Mouse (Mus musculus) hindbrain, postnatal 0 days (tissue): Measurements from ENCODE around the gene Mogs. TPM values are rescaled to one million over a fixed set of nuclear protein-coding genes. Genes with fewer than 3 reads are reported as not detected.

Experiments
- ATAC-seq: fragments of 200-750 bp; cut with Nextera tagmentation; 2 replicates; pipeline ENCODE4 v1.8.0; 2017; ENCODE audit warnings: mild to moderate bottlenecking, moderate TSS enrichment, moderate library complexity
- DNase-seq: peaks from one replicate; pipeline ENCODE4 v3.0.0-alpha.2; 2015; ENCODE audit warnings: low spot score
- H3K27ac ChIP-seq: fragments of 300-500 bp; sonication (generic); 2 replicates; pipeline ENCODE4 v1.5.1; 2014; ENCODE audit warnings: mild to moderate bottlenecking
- H3K27me3 ChIP-seq: fragments of 300-500 bp; sonication (generic); 2 replicates; pipeline ENCODE4 v1.6.1; 2014; ENCODE audit warnings: low read length, mixed read lengths; ENCODE audit not compliant: insufficient read depth
- H3K36me3 ChIP-seq: fragments of 300-500 bp; sonication (generic); 2 replicates; pipeline ENCODE4 v1.6.1; 2014; ENCODE audit warnings: low read length, mixed read lengths; ENCODE audit not compliant: insufficient read depth
- H3K4me1 ChIP-seq: fragments of 300-500 bp; sonication (generic); 2 replicates; pipeline ENCODE4 v1.6.1; 2014; ENCODE audit warnings: antibody characterized with exemption, low read length, mixed read lengths; ENCODE audit not compliant: insufficient read depth
- H3K4me2 ChIP-seq: fragments of 300-500 bp; sonication (generic); 2 replicates; pipeline ENCODE4 v1.6.1; 2014; ENCODE audit warnings: low read depth, mild to moderate bottlenecking, low read length, moderate library complexity, mixed read lengths
- H3K4me3 ChIP-seq: fragments of 300-500 bp; sonication (generic); 2 replicates; pipeline ENCODE4 v1.5.1; 2014; ENCODE audit warnings: low read length
- H3K9ac ChIP-seq: fragments of 300-500 bp; sonication (generic); replicated peaks from 2 replicates; pipeline ENCODE4 v1.6.1; 2014; ENCODE audit warnings: mild to moderate bottlenecking, low read length, moderate library complexity, mixed read lengths
- H3K9me3 ChIP-seq: fragments of 300-500 bp; sonication (generic); 2 replicates; pipeline ENCODE4 v1.6.1; 2016; ENCODE audit warnings: low read length, mixed read lengths
- CTCF ChIP-seq: IDR thresholded peaks from 2 replicates; pipeline ENCODE4 v1.5.1; 2016; ENCODE audit warnings: antibody characterized with exemption, control low read depth, low read depth
- whole genome bisulfite sequencing: fragments of 180-500 bp; shearing (Covaris S2); extraction: QIAGEN DNeasy Blood & Tissue Kit; methylation state at CpG from one replicate; pipeline ENCODE4 v1.1.7; 2014; 5-methylcytosine and 5-hydroxymethylcytosine counted together
- polyA plus RNA-seq: library from polyadenylated mRNA; unstranded; fragments of >200 nt; fragmentation: Nextera tagmentation; extraction: Ambion mirVana; gene quantifications from 2 replicates; pipeline ENCODE4 v1.2.1, GENCODE M21; 2015
- total RNA-seq: library from RNA; depleted of rRNA; stranded (reverse); fragments of >200 nt; gene quantifications from 2 replicates; pipeline ENCODE4 v1.2.3, GENCODE M21; 2014

Mogs gene
- total and polyA plus RNA-seq, 2 experiments from 2014 or later, result 21.1 to 48.5 TPM

GRCm38 (mm10) chr6:83120930-83121862, 5.9 kb downstream of the Mogs start, which contains the start of gene Wbp1:
TSS of gene Wbp1 (minus strand) at chr6:83121559.
- under 1% methylated on average over 38 of the region's 38 CpGs for WGBS
- ATAC-seq (peak; percentile 96), DNase-seq (peak; percentile 97)
- H3K27me3 ChIP-seq, result no peaks in the 10 kb centered on the region
- H3K4me3 ChIP-seq, result peak within 1 kb of the TSS; percentile 74
- peak within 1 kb of the TSS; percentile 98 for H3K4me2 ChIP-seq
- peak within 1 kb of the TSS; percentile 95 for H3K27ac ChIP-seq
- H3K9me3 ChIP-seq, result no peaks in the 10 kb centered on the region
- no peak; the same call in 1 of the 2 replicates for TF ChIP-seq CTCF
- peaks cover 28% of the 10 kb centered on the region for H3K4me1 ChIP-seq
- 0 out of 2 replicates have a peak, but pooled peaks cover 9% of the 10 kb centered on the region for H3K36me3 ChIP-seq
- peak within 1 kb of the TSS; percentile 80 for H3K9ac ChIP-seq

- Histone ChIP-seq H3K4me2 (peak overlapping the region; percentile 98), H3K4me3 (peak overlapping the region; percentile 74), H3K4me1 (peaks cover 22% of the 10 kb centered on the region), H3K9me3 (no peaks in the 10 kb centered on the region), H3K36me3 (0 out of 2 replicates have a peak, but pooled peaks cover 9% of the 10 kb centered on the region), H3K27ac (peak overlapping the region; percentile 95), H3K27me3 (no peaks in the 10 kb centered on the region), H3K9ac (peak overlapping the region; percentile 80)
- peak; percentile 52 for DNase-seq
- TF ChIP-seq CTCF, result no peak
- ATAC-seq, result no peak; the same call in 1 of the 2 replicates
- under 1% methylated on average over 40 of the region's 52 CpGs for WGBS
These were observed 6.8 kb downstream of the Mogs start for GRCm38 (mm10) chr6:83121863-83122710.

DNA sequence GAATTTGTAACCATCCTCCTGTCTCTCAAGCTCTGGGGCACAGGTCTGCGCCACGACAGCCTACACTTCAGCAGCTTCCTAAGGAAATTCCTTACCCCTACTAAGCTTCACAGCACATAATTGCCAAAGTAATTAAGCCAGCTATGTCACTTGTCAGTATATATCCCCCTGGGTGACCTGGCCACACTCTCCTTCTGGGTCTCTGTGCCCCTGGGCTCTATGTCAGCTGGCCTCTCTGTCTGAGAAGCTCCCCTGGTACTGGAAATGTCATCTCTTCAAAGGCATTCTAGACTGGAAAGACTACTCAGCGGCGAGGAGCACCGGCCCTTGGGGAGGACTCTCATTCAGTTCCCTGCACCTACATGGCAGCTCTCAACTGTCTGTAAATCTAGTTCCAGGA, 7.7 kb downstream of the Mogs start:
- Histone ChIP-seq H3K27ac (no peak overlapping the region), H3K4me1 (peaks cover 22% of the 10 kb centered on the region), H3K9ac (no peak overlapping the region), H3K4me2 (no peak overlapping the region), H3K27me3 (no peaks in the 10 kb centered on the region), H3K4me3 (no peak overlapping the region), H3K36me3 (0 out of 2 replicates have a peak, but pooled peaks cover 8% of the 10 kb centered on the region), H3K9me3 (no peaks in the 10 kb centered on the region)
- ATAC-seq (no peak), DNase-seq (no peak)
- 57% methylated on average over 5 of the region's 5 CpGs for WGBS
- TF ChIP-seq CTCF, result no peak

- Histone ChIP-seq H3K27ac (no peak overlapping the region), H3K9ac (peak overlapping the region; percentile 43), H3K4me3 (peak overlapping the region; percentile 75), H3K4me1 (peaks cover 20% of the 10 kb centered on the region), H3K27me3 (no peaks in the 10 kb centered on the region), H3K4me2 (peak overlapping the region; percentile 96), H3K36me3 (no peaks in the 10 kb centered on the region), H3K9me3 (no peaks in the 10 kb centered on the region)
- ATAC-seq (peak; percentile 17; the same call in 1 of the 2 replicates), DNase-seq (peak; percentile 98)
- TF ChIP-seq CTCF, result no peak
- WGBS, result under 1% methylated on average over 30 of the region's 30 CpGs
These were observed 9.6 kb downstream of the Mogs start for GRCm38 (mm10) chr6:83124851-83125312.

GRCm38 (mm10) chr6:83125331-83125730, 10.0 kb downstream of the Mogs start, which contains the start of gene Ino80b:
TSS of gene Ino80b (minus strand) at chr6:83125431.
- Histone ChIP-seq H3K27me3 (no peaks in the 10 kb centered on the region), H3K9me3 (no peaks in the 10 kb centered on the region), H3K4me2 (peak within 1 kb of the TSS; percentile 96), H3K27ac (no peak within 1 kb of the TSS), H3K4me1 (peaks cover 15% of the 10 kb centered on the region), H3K9ac (peak within 1 kb of the TSS; percentile 43), H3K36me3 (no peaks in the 10 kb centered on the region), H3K4me3 (peak within 1 kb of the TSS; percentile 75)
- no peak for DNase-seq
- ATAC-seq, result no peak
- 26% methylated on average over 5 of the region's 5 CpGs for WGBS
- no peak for TF ChIP-seq CTCF

- no peak overlapping the region for H3K27ac ChIP-seq
- no peaks in the 10 kb centered on the region for H3K9me3 ChIP-seq
- DNase-seq (no peak), ATAC-seq (no peak)
- H3K9ac ChIP-seq, result no peak overlapping the region
- peaks cover 7% of the 10 kb centered on the region for H3K4me1 ChIP-seq
- H3K27me3 ChIP-seq, result no peaks in the 10 kb centered on the region
- no peaks in the 10 kb centered on the region for H3K36me3 ChIP-seq
- WGBS, result 96% methylated on average over 5 of the region's 5 CpGs
- no peak overlapping the region for H3K4me2 ChIP-seq
- 0 out of 2 replicates have a peak, but pooled peaks have one; percentile 6 for TF ChIP-seq CTCF
- no peak overlapping the region for H3K4me3 ChIP-seq
These were observed 12.1 kb downstream of the Mogs start for GRCm38 (mm10) chr6:83127419-83127818.
